In the genomic region with DNA sequence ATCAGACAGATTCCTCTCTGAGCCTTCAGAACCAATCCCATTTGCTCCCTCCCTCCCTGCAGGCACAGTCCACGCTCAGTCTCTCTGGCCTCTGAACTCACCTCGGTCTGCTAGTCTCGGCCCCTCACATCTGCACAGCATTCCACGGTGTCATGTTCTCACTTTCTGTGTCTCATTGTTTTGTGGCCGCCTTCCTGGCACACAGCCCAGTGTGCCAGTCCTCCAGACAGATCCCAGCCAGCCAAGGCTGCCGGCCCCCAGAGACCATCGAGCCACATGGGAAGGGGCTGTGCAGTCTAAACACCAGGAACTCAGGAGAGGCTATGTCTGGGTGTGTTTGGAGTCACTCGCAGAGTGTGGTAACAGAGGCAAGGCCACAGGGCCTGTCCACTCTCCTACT, we compare ENCODE assay signal across 9 mouse cellular contexts. TPM values are rescaled to one million over a fixed set of nuclear protein-coding genes. Genes with fewer than 3 reads are reported as not detected.
A peak's percentile ranks its signal among the peaks of the same experiment; 100 is the strongest.
DNase-seq lines count a peak whose midpoint lies in the region; ATAC-seq lines count a peak whose summit lies in the region.
"Had no signal": no experiment of that assay in that cellular context is flagged by ENCODE, and none has a peak within 500 bp of the region (broad histone marks: within the 10 kb centered on the region; RNA-seq: fewer than 3 reads in every experiment).

No protein-coding gene starts in this region.

- H3K9ac ChIP-seq in kidney, embryonic 14.5 days (ENCODE audit: low read depth, low read length), result no peak overlapping the region
- H3K9ac ChIP-seq in forebrain, embryonic 15.5 days (replicated peaks), result no peak overlapping the region

- no peaks in the 10 kb centered on the region for H3K9me3 ChIP-seq in kidney, embryonic 14.5 days (ENCODE audit: control insufficient read depth, low read length)
- H3K9me3 ChIP-seq in forebrain, embryonic 15.5 days, result no peaks in the 10 kb centered on the region

- no peak overlapping the region for H3K4me3 ChIP-seq in kidney, embryonic 14.5 days (ENCODE audit: low read length)
- H3K4me3 ChIP-seq in forebrain, embryonic 15.5 days, result no peak overlapping the region

- H3K36me3 ChIP-seq in kidney, embryonic 14.5 days (ENCODE audit: control insufficient read depth, insufficient read depth, low read length), result no peaks in the 10 kb centered on the region
- no peaks in the 10 kb centered on the region for H3K36me3 ChIP-seq in forebrain, embryonic 15.5 days

- H3K4me2 ChIP-seq in kidney, embryonic 14.5 days (replicated peaks; ENCODE audit: low read depth, low read length), result no peak overlapping the region
- H3K4me2 ChIP-seq in forebrain, embryonic 15.5 days (replicated peaks), result no peak overlapping the region

- 3% methylated on average over 8 of the region's 8 CpGs for WGBS in kidney, embryonic 14.5 days
- 3% methylated on average over 8 of the region's 8 CpGs for WGBS in forebrain, embryonic 15.5 days

- H3K27me3 ChIP-seq in kidney, embryonic 14.5 days (ENCODE audit: control insufficient read depth, insufficient read depth, low read length), result no peaks in the 10 kb centered on the region
- no peaks in the 10 kb centered on the region for H3K27me3 ChIP-seq in forebrain, embryonic 15.5 days

- peak overlapping the region; percentile 56 for H3K27ac ChIP-seq in kidney, embryonic 14.5 days (ENCODE audit: low read depth, low read length)
- peak overlapping the region; percentile 27; the same call in 1 of the 2 replicates for H3K27ac ChIP-seq in forebrain, embryonic 15.5 days (replicated peaks)
- H3K27ac ChIP-seq: macrophage had no signal

- no peak for DNase-seq in kidney, adult 11 months
- DNase-seq in kidney, postnatal 10 days, result peak; percentile 74
- no peak for DNase-seq in right cerebral cortex, postnatal 10 days (ENCODE audit: low spot score in 2 of 2)
- no peak for DNase-seq in gastrocnemius, postnatal 10 days
- no peak for DNase-seq in urinary bladder, postnatal 10 days (ENCODE audit: low spot score)

- peaks cover 47% of the 10 kb centered on the region for H3K4me1 ChIP-seq in kidney, embryonic 14.5 days (ENCODE audit: control insufficient read depth, insufficient read depth, low read length)
- peaks cover 15% of the 10 kb centered on the region for H3K4me1 ChIP-seq in forebrain, embryonic 15.5 days

- peak; percentile 91 for ATAC-seq in kidney, embryonic 14.5 days (ENCODE audit: low FRiP score, low TSS enrichment)
- ATAC-seq in forebrain, embryonic 15.5 days (replicated peaks), result peak; percentile 84
- 0 out of 2 replicates have a peak, but pooled peaks have one; percentile 34 for ATAC-seq in megakaryocyte-erythroid progenitor cell, adult 5-6 weeks (replicated peaks; ENCODE audit: low FRiP score, low TSS enrichment, poor library complexity, severe bottlenecking)

RNA-seq across cellular contexts. Expression of gene Coa7, which starts 22.9 kb away (rescaled TPM):
- 58.1 and 67.7 TPM in 2 replicates for polyA plus RNA-seq in kidney, embryonic 14.5 days (2014; fragmentation: Nextera tagmentation; extraction: Ambion mirVana)
- 47.1 and 48.9 TPM in 2 replicates for polyA plus RNA-seq in forebrain, embryonic 15.5 days (2015; fragmentation: Nextera tagmentation; extraction: Ambion mirVana)
- 12.8 and 27.1 TPM in 2 replicates for total RNA-seq in megakaryocyte-erythroid progenitor cell, adult 5-6 weeks (2014; fragmentation: Nextera tagmentation)
- 5.9 and 16.1 TPM in 2 replicates for total RNA-seq in megakaryocyte-erythroid progenitor cell, adult 5-6 weeks (2017)
- total RNA-seq in gastrocnemius, postnatal 10 days (2021), result 10 to 100 TPM; 21.7 to 24.4 TPM

RNA-seq across cellular contexts. Expression of gene Shisal2a, which starts 32.3 kb away (rescaled TPM):
- 0.92 and 0.96 TPM in 2 replicates for polyA plus RNA-seq in kidney, embryonic 14.5 days (2014; fragmentation: Nextera tagmentation; extraction: Ambion mirVana)
- polyA plus RNA-seq in forebrain, embryonic 15.5 days (2015; fragmentation: Nextera tagmentation; extraction: Ambion mirVana), result 0.79 and 1.7 TPM in 2 replicates
- not detected in 2 replicates for total RNA-seq in megakaryocyte-erythroid progenitor cell, adult 5-6 weeks (2014; fragmentation: Nextera tagmentation)
- total RNA-seq in megakaryocyte-erythroid progenitor cell, adult 5-6 weeks (2017), result not detected in 2 replicates
- total RNA-seq in gastrocnemius, postnatal 10 days (2021), result not detected
- polyA plus RNA-seq: macrophage had no signal

RNA-seq across cellular contexts. Expression of gene Zyg11b, which starts 49.9 kb away (rescaled TPM):
- polyA plus RNA-seq in kidney, embryonic 14.5 days (2014; fragmentation: Nextera tagmentation; extraction: Ambion mirVana), result 9.4 and 17.2 TPM in 2 replicates
- polyA plus RNA-seq in forebrain, embryonic 15.5 days (2015; fragmentation: Nextera tagmentation; extraction: Ambion mirVana), result 31.0 and 32.8 TPM in 2 replicates
- 8.8 and 11.3 TPM in 2 replicates for total RNA-seq in megakaryocyte-erythroid progenitor cell, adult 5-6 weeks (2014; fragmentation: Nextera tagmentation)
- total RNA-seq in megakaryocyte-erythroid progenitor cell, adult 5-6 weeks (2017), result 12.5 and 17.6 TPM in 2 replicates
- total RNA-seq in gastrocnemius, postnatal 10 days (2021), result 10 to 100 TPM; 32.8 to 33.8 TPM

RNA-seq across cellular contexts. Expression of gene Gpx7, which starts 55.9 kb away (rescaled TPM):
- 52.1 and 56.2 TPM in 2 replicates for polyA plus RNA-seq in kidney, embryonic 14.5 days (2014; fragmentation: Nextera tagmentation; extraction: Ambion mirVana)
- 25.3 and 28.2 TPM in 2 replicates for polyA plus RNA-seq in forebrain, embryonic 15.5 days (2015; fragmentation: Nextera tagmentation; extraction: Ambion mirVana)
- total RNA-seq in megakaryocyte-erythroid progenitor cell, adult 5-6 weeks (2014; fragmentation: Nextera tagmentation), result not detected in 2 replicates
- total RNA-seq in megakaryocyte-erythroid progenitor cell, adult 5-6 weeks (2017), result 0.61 and 0.94 TPM in 2 replicates
- total RNA-seq in gastrocnemius, postnatal 10 days (2021), result 10 to 100 TPM; 20.7 to 29.0 TPM

Comparison
In these comparisons a context has a peak if more than half of its experiments do, and no peak if none do; other contexts are left out.
1. ATAC-seq: peak in every context shown above with its lines; median percentile 91 in kidney, embryonic 14.5 days; 84 in forebrain, embryonic 15.5 days; 34 in megakaryocyte-erythroid progenitor cell, adult 5-6 weeks.